In the genomic region with DNA sequence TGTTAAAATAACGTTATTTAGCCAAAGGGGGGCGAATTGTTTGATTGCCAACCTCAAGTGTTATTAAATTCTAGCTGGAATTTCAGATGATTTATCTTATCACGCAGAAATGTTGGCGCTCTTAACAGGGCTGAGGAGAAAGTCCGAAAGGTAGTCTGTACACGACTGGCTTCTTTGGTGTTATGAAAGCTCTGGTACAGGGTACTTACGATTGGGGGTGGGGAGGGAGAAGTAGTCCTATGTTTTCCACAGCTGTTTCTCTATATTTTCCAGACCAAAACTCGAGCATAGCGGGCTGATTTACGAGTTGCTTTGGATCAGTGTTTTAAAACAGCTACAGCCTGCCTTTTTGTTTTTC, we compare ENCODE assay signal across 10 mouse cellular contexts. TPM values are rescaled to one million over a fixed set of nuclear protein-coding genes. Genes with fewer than 3 reads are reported as not detected.
A peak's percentile ranks its signal among the peaks of the same experiment; 100 is the strongest.
DNase-seq lines count a peak whose midpoint lies in the region; ATAC-seq and TF ChIP-seq lines count a peak whose summit lies in the region.
"Had no signal": no experiment of that assay in that cellular context is flagged by ENCODE, and none has a peak within 500 bp of the region (broad histone marks: within the 10 kb centered on the region; RNA-seq: fewer than 3 reads in every experiment).

No protein-coding gene starts in this region.

- DNase-seq in gastrocnemius, adult 2 months: no peak
- no peak for DNase-seq in gastrocnemius, postnatal 36 days
- peak; percentile 53 for DNase-seq in mesoderm, embryonic 11.5 days (ENCODE audit: low read depth, low spot score)
- no peak for DNase-seq in gastrocnemius, postnatal 10 days
- no peak for DNase-seq in c-Kit-positive CD71-positive TER-119-positive erythroid progenitor cells, embryonic 14.5 days (ENCODE audit: low spot score)
- DNase-seq in testis, postnatal 10 days (ENCODE audit: low spot score): no peak
- DNase-seq: adrenal gland, adult 2 months had no signal

- H3K27ac ChIP-seq in gastrocnemius, adult 2 months: peak overlapping the region; percentile 97
- H3K27ac ChIP-seq in brown adipose tissue, adult 24 weeks (replicated peaks; ENCODE audit: low read depth, low read length): peak overlapping the region; percentile 30; the same call in 1 of the 2 replicates
- H3K27ac ChIP-seq in hindbrain, embryonic 15.5 days (replicated peaks): peak overlapping the region; percentile 46; the same call in 1 of the 2 replicates

- WGBS in hindbrain, embryonic 15.5 days: 29% methylated on average over 10 of the region's 10 CpGs

- no peaks in the 10 kb centered on the region for H3K27me3 ChIP-seq in hindbrain, embryonic 15.5 days

- H3K9ac ChIP-seq in hindbrain, embryonic 15.5 days: peak overlapping the region; percentile 18; the same call in 1 of the 2 replicates

- peaks cover 2% of the 10 kb centered on the region; the same call in 1 of the 2 replicates for H3K4me1 ChIP-seq in brown adipose tissue, adult 24 weeks (ENCODE audit: control insufficient read depth, insufficient read depth, insufficient read length, low read length)
- H3K4me1 ChIP-seq in hindbrain, embryonic 15.5 days (replicated peaks): peaks cover 28% of the 10 kb centered on the region

- no peaks in the 10 kb centered on the region for H3K9me3 ChIP-seq in hindbrain, embryonic 15.5 days

- H3K36me3 ChIP-seq in hindbrain, embryonic 15.5 days: no peaks in the 10 kb centered on the region

- ATAC-seq in hindbrain, embryonic 15.5 days (ENCODE audit: low FRiP score, low read depth): no peak

- intact Hi-C loops in gastrocnemius, adult 2 months (cut with DNase I): loop anchor here (5.0 kb wide), 1 partner anchor 33 kb away; no protein-coding TSS in a partner anchor
- intact Hi-C loops in gastrocnemius, postnatal 36 days (cut with DNase I): no loop called here

- H3K4me3 ChIP-seq in gastrocnemius, adult 2 months: peak overlapping the region; percentile 90
- peak overlapping the region; percentile 51 for H3K4me3 ChIP-seq in brown adipose tissue, adult 24 weeks (ENCODE audit: insufficient read depth, low read depth, low read length)
- peak overlapping the region; percentile 66 for H3K4me3 ChIP-seq in hindbrain, embryonic 15.5 days

- no peak for TF ChIP-seq CTCF in gastrocnemius, adult 2 months (IDR thresholded peaks at IDR 0.05)

- H3K4me2 ChIP-seq in hindbrain, embryonic 15.5 days: peak overlapping the region; percentile 96

RNA-seq across cellular contexts. Expression of a gene that starts 3.1 kb away (rescaled TPM):
- total RNA-seq in gastrocnemius, adult 2 months (2021): 1 to 10 TPM; 4.0 to 4.5 TPM
- 1 to 10 TPM; 2.9 to 6.3 TPM for total RNA-seq in gastrocnemius, postnatal 36 days (2021)
- polyA plus RNA-seq in brown adipose tissue, adult 24 weeks (2012; ENCODE audit: insufficient read depth, insufficient read length, missing spikeins): 1.9 and 2.3 TPM in 2 replicates
- polyA plus RNA-seq in hindbrain, embryonic 15.5 days (2015; fragmentation: Nextera tagmentation; extraction: Ambion mirVana): 4.1 and 4.4 TPM in 2 replicates
- 10 to 100 TPM in 1 of 2 experiments, 1 to 10 TPM in 1; 8.3 to 11.2 TPM for total RNA-seq in gastrocnemius, postnatal 10 days (2021)
- total RNA-seq: neutrophil, adult 5-6 weeks had no signal

Comparison
In these comparisons a context has a peak if more than half of its experiments do, and no peak if none do; other contexts are left out.
1. H3K27ac ChIP-seq: peak in every context shown above with its lines; median percentile 97 in gastrocnemius, adult 2 months; 46 in hindbrain, embryonic 15.5 days; 30 in brown adipose tissue, adult 24 weeks.